Mouse (Mus musculus) erythroblast, embryonic 14.5 days (primary cell): ENCODE measurements around the gene Pitpnm2.

Source experiments
- GATA1 ChIP-seq: IDR thresholded peaks from 2 replicates; pipeline ENCODE4 v1.6.1; 2012; ENCODE audit warnings: low read length, inconsistent platforms, mixed read lengths
- TAL1 ChIP-seq: IDR thresholded peaks from 3 replicates; pipeline ENCODE4 v1.6.1; 2012; ENCODE audit warnings: low read length, inconsistent platforms, mixed read lengths

DNA sequence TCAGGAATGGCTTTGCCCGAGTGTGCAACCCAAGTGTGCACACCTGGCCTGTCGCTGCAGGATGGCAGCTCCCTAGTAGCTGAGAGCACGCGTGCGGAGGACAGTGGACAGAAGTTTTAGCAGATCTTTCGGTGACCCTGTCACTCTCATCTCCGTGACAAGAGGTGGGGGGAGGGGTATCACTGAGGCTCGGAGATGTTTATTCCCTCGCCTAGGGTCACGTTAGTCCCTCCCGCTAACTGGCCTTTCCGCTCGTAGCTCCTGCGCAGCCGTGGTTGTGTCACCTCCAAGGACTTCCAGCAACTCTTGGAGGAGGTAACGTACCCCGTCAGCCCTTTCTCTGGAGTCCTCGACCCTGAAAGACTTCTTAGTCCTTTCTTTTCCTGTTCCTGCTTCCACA is 137.0 kb downstream of the Pitpnm2 start:
- no peak for TF ChIP-seq TAL1
- no peak for TF ChIP-seq GATA1
